Mouse (Mus musculus) ZHBTc4 (cell line): ENCODE measurements around the gene Tmem108.

Experiments
- DNase-seq: peaks from one replicate; pipeline ENCODE4 v3.0.0-alpha.2; 2011; ENCODE audit warnings: low read depth, low spot score

Gene Tmem108

GRCm38 (mm10) chr9:103761647-103762084 lies at the start of gene Tmem108:
Gene Tmem108 (minus strand): TSS chr9:103761837.
- DNase-seq = peak; percentile 93

- DNase-seq = no peak
Observed at GRCm38 (mm10) chr9:103789029-103789428, 27.4 kb upstream of the Tmem108 start.

GRCm38 (mm10) chr9:103784156-103784555 lies 22.5 kb upstream of the Tmem108 start:
- DNase-seq = no peak

GRCm38 (mm10) chr9:103783276-103783675 lies 21.6 kb upstream of the Tmem108 start:
- DNase-seq = no peak

GRCm38 (mm10) chr9:103782306-103782705 lies 20.7 kb upstream of the Tmem108 start:
- no peak for DNase-seq

- DNase-seq = no peak
Observed at GRCm38 (mm10) chr9:103781407-103781806, 19.8 kb upstream of the Tmem108 start.

GRCm38 (mm10) chr9:103780598-103780997 lies 19.0 kb upstream of the Tmem108 start:
- DNase-seq = no peak

GRCm38 (mm10) chr9:103778185-103778584 lies 16.5 kb upstream of the Tmem108 start:
- DNase-seq = no peak

GRCm38 (mm10) chr9:103761151-103761571 lies 476 bp downstream of the Tmem108 start:
- DNase-seq = peak; percentile 47

- DNase-seq = no peak
Observed at GRCm38 (mm10) chr9:103760356-103760755, 1.3 kb downstream of the Tmem108 start.

GRCm38 (mm10) chr9:103759829-103760228 lies 1.8 kb downstream of the Tmem108 start:
- no peak for DNase-seq

- DNase-seq = peak; percentile 84
Observed at GRCm38 (mm10) chr9:103758930-103759695, 2.5 kb downstream of the Tmem108 start.

GRCm38 (mm10) chr9:103758246-103758645 lies 3.4 kb downstream of the Tmem108 start:
- DNase-seq = no peak

GRCm38 (mm10) chr9:103752618-103753017 lies 9.0 kb downstream of the Tmem108 start:
- DNase-seq = no peak

GRCm38 (mm10) chr9:103751568-103751967 lies 10.1 kb downstream of the Tmem108 start:
- DNase-seq = peak; percentile 83

GRCm38 (mm10) chr9:103750491-103750890 lies 11.1 kb downstream of the Tmem108 start:
- no peak for DNase-seq

- DNase-seq = no peak
Observed at GRCm38 (mm10) chr9:103746598-103746997, 15.0 kb downstream of the Tmem108 start.

- no peak for DNase-seq
Observed at GRCm38 (mm10) chr9:103740145-103740544, 21.5 kb downstream of the Tmem108 start.

- DNase-seq = no peak
Observed at GRCm38 (mm10) chr9:103739062-103739461, 22.6 kb downstream of the Tmem108 start.

GRCm38 (mm10) chr9:103729716-103730115 lies 31.9 kb downstream of the Tmem108 start:
- no peak for DNase-seq

GRCm38 (mm10) chr9:103726751-103727462 lies 34.7 kb downstream of the Tmem108 start:
- DNase-seq = no peak

GRCm38 (mm10) chr9:103725497-103725896 lies 36.1 kb downstream of the Tmem108 start:
- no peak for DNase-seq

- DNase-seq = no peak
Observed at GRCm38 (mm10) chr9:103721486-103721885, 40.2 kb downstream of the Tmem108 start.
